Mouse (Mus musculus) gastrocnemius, postnatal 10 days (tissue): ENCODE results near the gene Cnp. TPM values are rescaled to one million over a fixed set of nuclear protein-coding genes. Genes with fewer than 3 reads are reported as not detected.
A peak's percentile ranks its signal among the peaks of the same experiment; 100 is the strongest.

ENCODE experiments used
- DNase-seq: peaks from one replicate; pipeline ENCODE4 v3.0.0; 2021; ENCODE audit warnings: mixed read lengths
- total RNA-seq, 2 experiments: library from RNA; stranded (reverse); gene quantifications; 2 replicates each; pipeline ENCODE4 v1.2.3; 2021

The Cnp gene
- total RNA-seq, 2 experiments from 2014 or later: 26.0 to 33.6 TPM

GRCm38 (mm10) chr11:100619982-100620381 is 45.3 kb downstream of the Cnp start, which contains the start of gene Dnajc7:
TSS of gene Dnajc7 (minus strand) at chr11:100620168.
- DNase-seq: no peak

DNA sequence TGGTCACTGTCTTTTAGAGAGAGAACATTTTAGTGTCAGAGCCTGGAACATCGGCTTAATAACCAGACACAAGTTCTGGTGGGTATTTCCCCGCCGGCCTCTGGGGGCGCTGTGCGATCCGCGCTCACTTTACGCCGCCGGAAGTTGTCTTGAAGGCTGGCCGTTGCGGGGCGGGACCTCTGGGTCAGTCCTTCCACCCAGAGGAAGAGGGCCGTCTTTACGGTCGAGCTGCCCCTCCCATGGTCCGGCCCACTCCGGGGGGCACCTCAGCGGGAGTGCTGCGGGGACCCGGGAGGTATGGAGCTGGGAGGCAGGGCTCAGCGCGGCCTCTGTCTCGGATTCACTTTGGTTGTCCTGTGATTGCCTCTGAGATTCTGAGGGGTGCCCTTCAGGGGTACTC is 48.0 kb downstream of the Cnp start:
- DNase-seq: peak; percentile 95

DNA sequence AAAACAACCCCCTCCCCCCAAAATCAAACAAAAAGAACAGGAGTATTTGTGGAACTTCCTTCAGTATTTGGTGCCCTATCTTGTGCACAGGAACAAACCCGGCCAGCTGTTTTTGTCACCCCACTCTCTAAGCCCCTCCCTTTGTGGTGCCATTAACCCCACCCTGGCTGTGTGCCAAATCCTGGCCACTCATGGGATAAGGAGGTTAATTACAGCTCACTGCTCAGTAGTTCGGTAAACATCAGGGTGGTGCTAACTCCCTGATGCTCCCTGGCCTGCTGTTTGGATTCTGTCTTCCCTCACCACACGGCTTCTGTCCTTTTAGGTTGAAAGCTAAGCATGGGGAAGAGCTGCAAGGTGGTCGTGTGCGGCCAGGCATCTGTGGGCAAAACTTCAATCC is 49.2 kb downstream of the Cnp start:
- DNase-seq: peak; percentile 53

DNA sequence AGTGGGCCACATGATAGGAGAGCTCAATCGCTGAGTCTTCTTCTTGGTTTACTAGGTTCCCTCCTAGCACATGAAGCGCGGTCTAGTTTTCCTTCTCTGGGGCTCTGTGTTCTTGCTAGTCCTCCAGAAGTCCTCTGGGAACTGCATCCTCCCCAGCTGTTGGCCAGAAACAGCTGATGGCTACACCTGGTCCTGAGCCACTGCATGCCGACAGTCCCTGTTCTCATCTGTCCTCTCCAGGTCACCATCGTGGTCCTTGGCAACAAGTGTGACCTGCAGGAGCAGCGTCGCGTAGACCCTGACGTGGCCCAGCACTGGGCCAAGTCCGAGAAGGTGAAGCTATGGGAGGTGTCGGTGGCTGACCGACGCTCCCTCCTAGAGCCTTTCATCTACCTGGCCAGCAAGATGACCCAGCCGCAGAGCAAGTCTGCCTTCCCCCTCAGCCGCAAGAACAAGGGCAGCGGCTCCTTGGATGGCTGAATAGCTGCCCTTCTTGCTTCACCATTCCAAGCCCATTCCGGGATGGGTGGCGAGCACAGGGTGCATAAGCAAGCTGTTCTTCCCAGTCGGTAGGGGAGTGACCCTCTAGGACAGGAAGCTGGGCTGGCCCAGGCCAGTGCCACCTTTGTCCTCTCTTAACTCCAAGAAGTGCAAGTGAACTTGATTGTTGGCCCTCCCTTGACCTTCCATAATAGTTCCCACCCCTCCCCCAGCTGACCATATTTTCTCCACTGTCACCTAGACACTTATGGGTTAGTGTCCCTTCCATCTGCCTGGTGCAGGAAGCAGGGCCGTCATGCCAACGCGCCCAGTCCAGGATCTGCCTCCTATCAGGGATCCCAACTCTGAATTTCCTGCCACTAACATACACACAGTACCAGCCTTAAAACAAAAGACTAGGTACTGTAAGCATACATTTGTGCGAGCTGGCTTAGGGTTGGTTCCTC is 51.3 kb downstream of the Cnp start:
- no peak for DNase-seq

- peak; percentile 84 for DNase-seq
These were observed 52.0 kb downstream of the Cnp start for GRCm38 (mm10) chr11:100626701-100627195.

GRCm38 (mm10) chr11:100628056-100628455 is 53.4 kb downstream of the Cnp start:
- DNase-seq: no peak

- peak; percentile 68 for DNase-seq
These were observed 54.2 kb downstream of the Cnp start for GRCm38 (mm10) chr11:100628862-100629352.

GRCm38 (mm10) chr11:100634530-100634929 is 59.8 kb downstream of the Cnp start:
- DNase-seq: no peak

- peak; percentile 55 for DNase-seq
These were observed 65.6 kb downstream of the Cnp start for GRCm38 (mm10) chr11:100640159-100640906.

Other genes starting within 250 kb of the Cnp start
- not detected for gene Gast, start 240.5 kb upstream of the Cnp start, total RNA-seq
- 1 to 10 TPM in 1 of 2 experiments, under 1 TPM in 1; 0.73 to 1.3 TPM for gene Hap1, start 218.8 kb upstream of the Cnp start, total RNA-seq
- gene Jup, start 177.1 kb upstream of the Cnp start, total RNA-seq: 10 to 100 TPM; 81.4 to 90.0 TPM
- 10 to 100 TPM; 15.4 to 22.8 TPM for gene P3h4, start 160.1 kb upstream of the Cnp start, total RNA-seq
- 10 to 100 TPM; 46.6 to 65.6 TPM for gene Fkbp10, start 159.2 kb upstream of the Cnp start, total RNA-seq
- 10 to 100 TPM; 19.3 to 24.4 TPM for gene Nt5c3b, start 133.1 kb upstream of the Cnp start, total RNA-seq
- gene Klhl10, start 133.0 kb upstream of the Cnp start, total RNA-seq: under 1 TPM; 0.38 to 0.63 TPM
- 10 to 100 TPM in 1 of 2 experiments, 1 to 10 TPM in 1; 8.0 to 12.9 TPM for gene Klhl11, start 102.2 kb upstream of the Cnp start, total RNA-seq
- 10 to 100 TPM; 26.6 to 34.6 TPM for gene Acly, start 46.9 kb upstream of the Cnp start, total RNA-seq
- gene Ttc25, start 29.3 kb upstream of the Cnp start, total RNA-seq: under 1 TPM; 0.14 to 0.16 TPM
- 10 to 100 TPM; 29.1 to 30.1 TPM for gene Nkiras2, start 44.3 kb downstream of the Cnp start, total RNA-seq
- 100 to 1,000 TPM; 191 to 195 TPM for gene Dnajc7, start 45.3 kb downstream of the Cnp start, total RNA-seq
- gene Zfp385c, start 117.6 kb downstream of the Cnp start, total RNA-seq: 1 to 10 TPM in 1 of 2 experiments, under 1 TPM in 1; 0.70 to 1.1 TPM
- under 1 TPM; 0.45 to 0.52 TPM for gene Dhx58, start 129.4 kb downstream of the Cnp start, total RNA-seq
- gene Kat2a, start 137.6 kb downstream of the Cnp start, total RNA-seq: 10 to 100 TPM; 13.4 to 18.4 TPM
- not detected for gene Hspb9, start 138.9 kb downstream of the Cnp start, total RNA-seq
- 10 to 100 TPM; 63.0 to 64.7 TPM for gene Rab5c, start 163.3 kb downstream of the Cnp start, total RNA-seq
- gene Kcnh4, start 185.0 kb downstream of the Cnp start, total RNA-seq: not detected
- not detected for gene Hcrt, start 188.0 kb downstream of the Cnp start, total RNA-seq
- 1 to 10 TPM; 7.7 to 8.4 TPM for gene Ghdc, start 196.1 kb downstream of the Cnp start, total RNA-seq